Mouse (Mus musculus) kidney, embryonic 14.5 days (tissue): ENCODE data around the gene Nkiras1. TPM values are rescaled to one million over a fixed set of nuclear protein-coding genes. Genes with fewer than 3 reads are reported as not detected.

Experiments
- ATAC-seq: fragments of 200-750 bp; cut with Nextera tagmentation; 2 replicates; pipeline ENCODE4 v1.8.0; 2017; ENCODE audit warnings: moderate number of reproducible peaks, mild to moderate bottlenecking, moderate TSS enrichment, moderate library complexity; ENCODE audit not compliant: low FRiP score, low TSS enrichment
- H3K27ac ChIP-seq: fragments of 300-500 bp; sonication (generic); 2 replicates; pipeline ENCODE4 v1.5.1; 2014; ENCODE audit warnings: low read depth, mild to moderate bottlenecking, low read length, moderate library complexity, mixed read lengths
- H3K27me3 ChIP-seq: fragments of 300-500 bp; sonication (generic); 2 replicates; pipeline ENCODE4 v1.6.1; 2014; ENCODE audit warnings: mild to moderate bottlenecking, low read length; ENCODE audit not compliant: control insufficient read depth, insufficient read depth
- H3K36me3 ChIP-seq: fragments of 300-500 bp; sonication (generic); 2 replicates; pipeline ENCODE4 v1.6.1; 2014; ENCODE audit warnings: low read length, mixed read lengths; ENCODE audit not compliant: control insufficient read depth, insufficient read depth
- H3K4me1 ChIP-seq: fragments of 300-500 bp; sonication (generic); 2 replicates; pipeline ENCODE4 v1.6.1; 2014; ENCODE audit warnings: low read length, mixed read lengths; ENCODE audit not compliant: control insufficient read depth, insufficient read depth
- H3K4me2 ChIP-seq: fragments of 300-500 bp; sonication (generic); replicated peaks from 2 replicates; pipeline ENCODE4 v1.6.1; 2014; ENCODE audit warnings: low read depth, mild to moderate bottlenecking, low read length
- H3K4me3 ChIP-seq: fragments of 300-500 bp; sonication (generic); 2 replicates; pipeline ENCODE4 v1.5.1; 2014; ENCODE audit warnings: mild to moderate bottlenecking, low read length
- H3K9ac ChIP-seq: fragments of 300-500 bp; sonication (generic); 2 replicates; pipeline ENCODE4 v1.6.1; 2014; ENCODE audit warnings: low read depth, mild to moderate bottlenecking, low read length, moderate library complexity
- H3K9me3 ChIP-seq: fragments of 300-500 bp; sonication (generic); 2 replicates; pipeline ENCODE4 v1.6.1; 2016; ENCODE audit warnings: low read length; ENCODE audit not compliant: control insufficient read depth
- WGBS: fragments of 180-500 bp; shearing (Covaris S2); extraction: QIAGEN DNeasy Blood & Tissue Kit; methylation state at CpG from one replicate; pipeline ENCODE4 v1.1.7; 2014; 5-methylcytosine and 5-hydroxymethylcytosine counted together
- polyA plus RNA-seq: library from polyadenylated mRNA; unstranded; fragments of >200 nt; fragmentation: Nextera tagmentation; extraction: Ambion mirVana; gene quantifications from 2 replicates; pipeline ENCODE4 v1.2.1, GENCODE M21; 2014

Gene Nkiras1
- polyA plus RNA-seq, 1 experiment from 2014 or later, result 12.8 TPM

DNA sequence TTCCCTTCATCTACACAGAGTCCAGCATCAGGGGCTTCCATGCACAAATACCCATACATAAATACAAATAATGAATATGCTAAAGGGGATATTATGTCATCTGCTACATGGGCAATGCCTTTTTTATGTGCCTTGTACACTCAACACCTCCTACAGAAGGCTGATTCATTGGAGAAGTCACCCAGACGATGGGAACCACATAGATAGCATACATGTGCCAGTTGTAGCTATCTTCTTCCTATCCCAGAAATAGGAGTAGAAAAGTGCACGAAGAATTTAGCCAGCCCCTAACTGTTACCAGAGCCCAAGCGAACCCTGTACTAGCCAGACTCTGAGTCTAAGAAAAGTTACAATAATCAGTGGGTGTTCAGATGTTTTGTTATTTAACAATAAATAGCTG is 21.2 kb downstream of the Nkiras1 start:
- Histone ChIP-seq H3K27me3 (no peaks in the 10 kb centered on the region), H3K36me3 (no peaks in the 10 kb centered on the region), H3K4me3 (no peak overlapping the region), H3K4me2 (no peak overlapping the region), H3K4me1 (no peaks in the 10 kb centered on the region), H3K9me3 (no peaks in the 10 kb centered on the region), H3K9ac (no peak overlapping the region), H3K27ac (no peak overlapping the region)
- ATAC-seq, result no peak
- 85% methylated on average over 3 of the region's 3 CpGs for WGBS

DNA sequence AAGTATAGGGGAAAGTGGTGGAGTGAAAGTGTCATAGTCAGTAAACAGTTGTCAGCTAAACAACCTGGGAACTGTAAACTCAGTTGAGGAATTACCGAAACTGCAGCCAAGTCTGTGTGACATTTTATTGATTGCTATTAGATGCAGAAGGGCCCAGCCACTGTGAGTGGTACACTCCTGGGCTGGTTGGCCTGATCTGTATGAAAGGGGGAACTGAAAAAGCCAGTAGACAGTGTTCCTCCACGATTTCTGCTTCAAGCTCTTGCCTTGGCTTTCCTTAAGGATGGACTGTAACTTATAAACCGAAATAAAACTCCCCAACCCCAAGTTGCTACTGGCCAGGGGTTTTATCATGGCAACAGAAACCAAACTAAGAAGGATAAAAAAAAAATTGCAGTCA is 21.6 kb downstream of the Nkiras1 start:
- H3K4me2 ChIP-seq, result no peak overlapping the region
- H3K27me3 ChIP-seq, result no peaks in the 10 kb centered on the region
- 83% methylated on average over 3 of the region's 3 CpGs for WGBS
- no peaks in the 10 kb centered on the region for H3K4me1 ChIP-seq
- no peaks in the 10 kb centered on the region for H3K9me3 ChIP-seq
- no peak for ATAC-seq
- no peak overlapping the region for H3K9ac ChIP-seq
- H3K27ac ChIP-seq, result no peak overlapping the region
- no peak overlapping the region for H3K4me3 ChIP-seq
- no peaks in the 10 kb centered on the region for H3K36me3 ChIP-seq

DNA sequence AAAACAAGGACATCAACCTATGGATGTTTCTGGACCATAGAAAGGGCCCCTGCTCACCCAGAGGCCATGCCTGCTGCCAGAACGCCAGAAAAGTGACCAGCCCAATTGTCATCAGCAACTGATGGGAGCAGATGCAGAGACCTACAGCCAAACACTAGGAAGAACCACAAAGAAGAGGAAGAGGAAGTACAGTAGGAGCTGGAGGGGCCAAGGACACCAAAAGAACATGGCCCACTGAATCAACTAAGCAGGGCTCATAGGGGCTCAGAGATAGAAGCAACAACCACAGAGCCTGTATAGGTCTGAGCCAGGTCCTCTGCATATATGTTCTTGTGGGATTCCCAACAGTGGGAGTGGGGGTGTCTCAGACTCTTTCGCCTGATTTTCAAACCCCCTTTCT is 26.5 kb downstream of the Nkiras1 start:
- Histone ChIP-seq H3K27me3 (no peaks in the 10 kb centered on the region), H3K9ac (no peak overlapping the region), H3K36me3 (no peaks in the 10 kb centered on the region), H3K4me1 (no peaks in the 10 kb centered on the region), H3K9me3 (no peaks in the 10 kb centered on the region), H3K27ac (no peak overlapping the region), H3K4me3 (no peak overlapping the region), H3K4me2 (no peak overlapping the region)
- no peak for ATAC-seq
- WGBS, result 81% methylated on average over 2 of the region's 2 CpGs

- Histone ChIP-seq H3K36me3 (no peaks in the 10 kb centered on the region), H3K9me3 (no peaks in the 10 kb centered on the region), H3K4me2 (no peak overlapping the region), H3K4me1 (no peaks in the 10 kb centered on the region), H3K4me3 (no peak overlapping the region), H3K9ac (no peak overlapping the region), H3K27me3 (no peaks in the 10 kb centered on the region), H3K27ac (no peak overlapping the region)
- WGBS, result 93% methylated on average over 2 of the region's 2 CpGs
- ATAC-seq, result no peak
These were observed 27.9 kb downstream of the Nkiras1 start for GRCm38 (mm10) chr14:18298874-18299273.

DNA sequence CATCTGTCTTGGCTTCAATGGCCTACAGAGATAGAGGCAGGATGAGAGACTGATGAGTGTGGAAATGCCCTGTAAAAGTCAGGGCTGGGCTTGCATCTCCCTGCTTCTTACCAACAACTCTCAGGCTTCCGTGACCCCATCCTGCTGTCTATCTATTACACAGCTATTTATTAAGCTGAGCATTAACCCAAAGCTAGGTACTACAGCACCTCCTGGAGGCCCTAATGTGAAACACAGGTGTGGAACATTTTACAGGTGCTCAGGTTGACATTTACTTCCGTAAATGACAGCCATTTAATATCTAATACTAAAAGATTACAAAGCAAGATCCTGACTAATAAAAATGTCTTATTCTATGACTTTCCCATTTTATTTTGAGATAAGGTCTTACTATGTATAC is 29.7 kb downstream of the Nkiras1 start:
- Histone ChIP-seq H3K4me3 (no peak overlapping the region), H3K4me2 (no peak overlapping the region), H3K9ac (no peak overlapping the region), H3K36me3 (no peaks in the 10 kb centered on the region), H3K27ac (no peak overlapping the region), H3K9me3 (no peaks in the 10 kb centered on the region), H3K4me1 (0 out of 2 replicates have a peak, but pooled peaks cover 4% of the 10 kb centered on the region), H3K27me3 (no peaks in the 10 kb centered on the region)
- no peak for ATAC-seq
- 93% methylated on average over 2 of the region's 2 CpGs for WGBS

DNA sequence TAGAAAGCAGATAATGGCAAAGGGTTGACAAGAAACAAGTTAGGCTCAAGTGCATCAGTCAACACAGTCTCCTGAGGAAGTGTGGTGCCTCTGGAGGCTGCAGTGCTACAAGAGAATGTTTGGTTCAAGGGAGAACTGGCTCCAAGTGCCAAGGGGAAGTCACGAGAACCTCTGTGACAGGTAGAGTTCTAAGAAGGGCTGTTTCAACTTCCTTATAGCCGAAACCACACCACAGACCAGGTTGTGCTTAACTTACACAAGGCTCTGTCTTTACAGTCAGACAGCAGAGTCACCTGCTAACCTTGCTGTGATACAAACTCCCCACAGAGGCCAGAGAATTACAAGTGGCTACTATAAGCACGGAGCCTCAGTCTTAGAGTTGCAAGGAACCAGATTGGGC is 30.7 kb downstream of the Nkiras1 start:
- Histone ChIP-seq H3K36me3 (peaks cover 4% of the 10 kb centered on the region; the same call in 1 of the 2 replicates), H3K4me2 (no peak overlapping the region), H3K4me1 (0 out of 2 replicates have a peak, but pooled peaks cover 4% of the 10 kb centered on the region), H3K27me3 (no peaks in the 10 kb centered on the region), H3K4me3 (no peak overlapping the region), H3K27ac (no peak overlapping the region), H3K9me3 (no peaks in the 10 kb centered on the region), H3K9ac (no peak overlapping the region)
- 89% methylated on average over 3 of the region's 3 CpGs for WGBS
- ATAC-seq, result no peak

DNA sequence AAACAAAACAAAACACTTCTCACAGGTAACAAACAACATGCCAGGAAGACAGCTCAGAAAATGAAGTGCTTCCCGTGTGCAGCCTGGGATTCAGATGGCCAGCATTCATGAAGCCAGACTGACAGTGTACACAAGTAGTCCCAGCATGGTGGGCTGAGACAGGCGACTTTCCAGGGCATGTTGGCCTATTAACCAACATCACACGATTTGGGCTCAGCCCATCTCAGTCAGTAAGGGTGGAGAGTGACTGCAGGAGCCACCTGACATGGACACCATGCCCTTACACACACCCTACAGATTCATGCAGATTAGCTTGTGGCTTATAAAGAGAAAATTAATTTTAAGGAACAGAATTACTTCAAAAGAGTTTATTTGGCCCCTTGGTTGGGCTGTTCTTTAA is 31.8 kb downstream of the Nkiras1 start:
- no peaks in the 10 kb centered on the region for H3K9me3 ChIP-seq
- WGBS, result 82% methylated on average over 3 of the region's 3 CpGs
- H3K27ac ChIP-seq, result no peak overlapping the region
- no peak overlapping the region for H3K4me2 ChIP-seq
- no peak overlapping the region for H3K9ac ChIP-seq
- no peak overlapping the region for H3K4me3 ChIP-seq
- H3K36me3 ChIP-seq, result peaks cover 4% of the 10 kb centered on the region; the same call in 1 of the 2 replicates
- 0 out of 2 replicates have a peak, but pooled peaks cover 4% of the 10 kb centered on the region for H3K4me1 ChIP-seq
- ATAC-seq, result no peak
- no peaks in the 10 kb centered on the region for H3K27me3 ChIP-seq

DNA sequence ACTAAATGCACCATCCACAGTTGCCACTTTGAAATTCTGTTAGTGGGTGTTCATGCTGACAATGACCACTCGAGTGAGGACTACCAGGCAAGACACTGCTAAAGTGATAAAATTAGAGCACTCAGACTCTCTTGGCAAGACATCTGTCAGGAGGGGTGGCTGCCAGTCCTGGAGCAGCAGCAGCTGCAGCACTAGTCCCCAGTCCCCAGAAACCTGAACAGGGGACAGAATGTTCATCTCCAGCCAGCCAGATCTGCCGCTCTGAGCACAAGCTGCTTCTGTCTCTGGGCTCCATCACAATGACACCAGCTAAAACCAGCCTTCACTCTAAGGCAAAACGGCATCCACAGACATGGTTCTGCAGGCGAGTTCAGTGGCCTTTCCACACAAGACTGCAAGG is 32.3 kb downstream of the Nkiras1 start:
- 75% methylated on average over 4 of the region's 4 CpGs for WGBS
- ATAC-seq, result no peak
- no peak overlapping the region for H3K9ac ChIP-seq
- H3K4me2 ChIP-seq, result no peak overlapping the region
- 0 out of 2 replicates have a peak, but pooled peaks cover 4% of the 10 kb centered on the region for H3K4me1 ChIP-seq
- no peak overlapping the region for H3K27ac ChIP-seq
- H3K4me3 ChIP-seq, result no peak overlapping the region
- H3K9me3 ChIP-seq, result no peaks in the 10 kb centered on the region
- peaks cover 4% of the 10 kb centered on the region; the same call in 1 of the 2 replicates for H3K36me3 ChIP-seq
- no peaks in the 10 kb centered on the region for H3K27me3 ChIP-seq

DNA sequence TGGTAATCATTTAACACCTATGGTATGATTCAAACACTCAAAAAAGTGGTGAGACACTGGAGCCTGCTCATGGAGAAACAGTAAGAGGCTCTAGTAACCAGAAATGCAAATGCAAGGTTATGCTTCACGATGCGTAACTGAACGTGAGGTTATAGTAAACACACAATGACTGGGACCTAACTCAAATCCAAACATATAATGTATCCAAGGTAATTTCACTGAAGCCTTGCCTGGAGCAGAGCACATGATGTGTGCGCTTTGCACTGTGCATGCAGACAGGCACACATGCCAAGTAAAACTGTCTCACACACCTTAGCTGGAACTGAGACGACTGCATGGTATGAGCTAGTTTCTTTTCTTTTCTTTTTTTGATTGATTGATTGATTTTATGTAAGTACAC is 33.2 kb downstream of the Nkiras1 start:
- H3K9ac ChIP-seq, result no peak overlapping the region
- 0 out of 2 replicates have a peak, but pooled peaks cover 4% of the 10 kb centered on the region for H3K4me1 ChIP-seq
- 76% methylated on average over 5 of the region's 5 CpGs for WGBS
- no peak overlapping the region for H3K4me2 ChIP-seq
- no peak overlapping the region for H3K27ac ChIP-seq
- no peaks in the 10 kb centered on the region for H3K27me3 ChIP-seq
- peak; percentile 71; the same call in 1 of the 2 replicates for ATAC-seq
- H3K4me3 ChIP-seq, result no peak overlapping the region
- H3K36me3 ChIP-seq, result peaks cover 4% of the 10 kb centered on the region; the same call in 1 of the 2 replicates
- H3K9me3 ChIP-seq, result no peaks in the 10 kb centered on the region
